Mouse (Mus musculus) activated CD4-positive, CD25-positive, alpha-beta regulatory T cell, adult 9 weeks (primary cell): ENCODE data around the gene Gpr6. TPM values are rescaled to one million over a fixed set of nuclear protein-coding genes. Genes with fewer than 3 reads are reported as not detected.

ENCODE experiments used
- polyA plus RNA-seq: library from polyadenylated mRNA; unstranded; fragments of 100-300 nt; shearing (Covaris generic); gene quantifications from one replicate; pipeline ENCODE4 v1.2.1, GENCODE M21; 2017

The Gpr6 gene
- polyA plus RNA-seq = not detected

GRCm38 (mm10) chr10:41072116-41072515, at the start of gene Gpr6:
Gpr6 (minus strand) TSS chr10:41072285.

Other genes with a start within 250 kb of the Gpr6 start
- 61.2 TPM for gene Cdc40, start 189.0 kb downstream of the Gpr6 start, polyA plus RNA-seq
- not detected for gene Wasf1, start 188.8 kb downstream of the Gpr6 start, polyA plus RNA-seq
- gene Fig4, start 231.0 kb upstream of the Gpr6 start, polyA plus RNA-seq = 36.1 TPM
- gene Ak9, start 231.7 kb upstream of the Gpr6 start, polyA plus RNA-seq = not detected